Comparison of ENCODE assay signal across 12 mouse cellular contexts in the genomic region with DNA sequence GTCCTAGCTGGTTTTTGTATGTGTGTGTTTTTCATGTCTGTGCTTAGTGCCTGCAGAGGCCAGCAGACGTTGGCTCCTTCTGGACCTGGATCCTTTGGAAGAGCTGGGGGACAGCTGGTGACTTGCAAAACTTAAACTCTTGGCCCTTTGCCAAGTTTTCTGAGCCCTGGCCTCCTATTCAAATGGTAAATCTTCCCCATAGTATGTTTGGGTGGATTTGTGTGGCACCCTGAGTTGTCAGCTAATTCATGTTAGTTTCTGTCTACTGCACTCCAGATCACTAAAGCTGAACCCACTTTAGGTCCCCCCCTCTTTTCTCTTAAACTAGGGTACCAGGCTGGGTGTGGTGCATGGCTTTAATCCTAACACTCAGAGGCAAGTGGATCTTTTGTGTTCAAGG. TPM values are rescaled to one million over a fixed set of nuclear protein-coding genes. Genes with fewer than 3 reads are reported as not detected.
DNase-seq lines count a peak whose midpoint lies in the region; ATAC-seq lines count a peak whose summit lies in the region.
"Had no signal": no experiment of that assay in that cellular context is flagged by ENCODE, and none has a peak within 500 bp of the region (broad histone marks: within the 10 kb centered on the region; RNA-seq: fewer than 3 reads in every experiment).

No protein-coding gene starts in this region.

- no peaks in the 10 kb centered on the region for H3K27me3 ChIP-seq in limb, embryonic 12.5 days
- H3K27me3 ChIP-seq in limb, embryonic 10.5 days (ENCODE audit: low read depth, poor library complexity, severe bottlenecking): no peaks in the 10 kb centered on the region
- no peaks in the 10 kb centered on the region for H3K27me3 ChIP-seq in forebrain, embryonic 14.5 days (replicated peaks; ENCODE audit: control insufficient read depth, insufficient read depth, low read length)
- no peaks in the 10 kb centered on the region for H3K27me3 ChIP-seq in midbrain, embryonic 14.5 days (ENCODE audit: control insufficient read depth, insufficient read depth, low read length)
- H3K27me3 ChIP-seq: embryonic facial prominence, embryonic 15.5 days had no signal

- H3K9ac ChIP-seq in limb, embryonic 12.5 days (replicated peaks): no peak overlapping the region
- no peak overlapping the region for H3K9ac ChIP-seq in forebrain, embryonic 14.5 days (ENCODE audit: low read length)
- no peak overlapping the region for H3K9ac ChIP-seq in midbrain, embryonic 14.5 days (replicated peaks; ENCODE audit: low read length)
- H3K9ac ChIP-seq: embryonic facial prominence, embryonic 15.5 days had no signal

- 0 out of 2 replicates have a peak overlapping the region, but pooled peaks have one; percentile 31 for H3K27ac ChIP-seq in limb, embryonic 12.5 days
- H3K27ac ChIP-seq in limb, embryonic 10.5 days: no peak overlapping the region
- peak overlapping the region; percentile 74 for H3K27ac ChIP-seq in forebrain, embryonic 14.5 days (ENCODE audit: low read depth, low read length)
- H3K27ac ChIP-seq in midbrain, embryonic 14.5 days (replicated peaks; ENCODE audit: low read depth, low read length): peak overlapping the region; percentile 66
- H3K27ac ChIP-seq: embryonic facial prominence, embryonic 15.5 days had no signal

- no peaks in the 10 kb centered on the region for H3K9me3 ChIP-seq in limb, embryonic 12.5 days
- H3K9me3 ChIP-seq in limb, embryonic 10.5 days (replicated peaks): no peaks in the 10 kb centered on the region
- H3K9me3 ChIP-seq in forebrain, embryonic 14.5 days (replicated peaks; ENCODE audit: control insufficient read depth, low read length): no peaks in the 10 kb centered on the region
- H3K9me3 ChIP-seq in midbrain, embryonic 14.5 days (ENCODE audit: control insufficient read depth, low read length): no peaks in the 10 kb centered on the region
- H3K9me3 ChIP-seq: embryonic facial prominence, embryonic 15.5 days had no signal

- peaks cover 68% of the 10 kb centered on the region for H3K36me3 ChIP-seq in limb, embryonic 12.5 days
- H3K36me3 ChIP-seq in limb, embryonic 10.5 days: peaks cover 63% of the 10 kb centered on the region
- peaks cover 39% of the 10 kb centered on the region for H3K36me3 ChIP-seq in forebrain, embryonic 14.5 days (ENCODE audit: control insufficient read depth, insufficient read depth, low read length)
- H3K36me3 ChIP-seq in midbrain, embryonic 14.5 days (ENCODE audit: control insufficient read depth, insufficient read depth, low read length): peaks cover 31% of the 10 kb centered on the region

- H3K4me1 ChIP-seq in limb, embryonic 12.5 days (replicated peaks): peaks cover 16% of the 10 kb centered on the region
- no peaks in the 10 kb centered on the region for H3K4me1 ChIP-seq in limb, embryonic 10.5 days
- H3K4me1 ChIP-seq in forebrain, embryonic 14.5 days (ENCODE audit: control insufficient read depth, insufficient read depth, low read length): peaks cover 9% of the 10 kb centered on the region
- no peaks in the 10 kb centered on the region for H3K4me1 ChIP-seq in midbrain, embryonic 14.5 days (ENCODE audit: control insufficient read depth, insufficient read depth, low read length)

- DNase-seq in limb, embryonic 10.5 days (ENCODE audit: low spot score): no peak
- peak; percentile 70 for DNase-seq in ZHBTc4 (ENCODE audit: low read depth, low spot score)
- DNase-seq in forebrain, embryonic 14.5 days (ENCODE audit: low spot score): peak; percentile 94
- peak; percentile 84 for DNase-seq in midbrain, embryonic 14.5 days
- DNase-seq in cerebellum, adult 8-10 months: no peak
- DNase-seq in right cerebral cortex, postnatal 25 days: no peak
- DNase-seq: spleen, adult 18-20 months had no signal

- WGBS in limb, embryonic 12.5 days: 20% methylated on average over 1 of the region's 1 CpGs
- WGBS in limb, embryonic 10.5 days: 77% methylated on average over 1 of the region's 1 CpGs
- 3% methylated on average over 1 of the region's 1 CpGs for WGBS in forebrain, embryonic 14.5 days
- WGBS in midbrain, embryonic 14.5 days: 3% methylated on average over 1 of the region's 1 CpGs

- H3K4me2 ChIP-seq in limb, embryonic 12.5 days: no peak overlapping the region
- H3K4me2 ChIP-seq in forebrain, embryonic 14.5 days (ENCODE audit: low read length): no peak overlapping the region
- H3K4me2 ChIP-seq in midbrain, embryonic 14.5 days (ENCODE audit: low read length): no peak overlapping the region
- H3K4me2 ChIP-seq: embryonic facial prominence, embryonic 15.5 days had no signal

- H3K4me3 ChIP-seq in limb, embryonic 12.5 days (replicated peaks): no peak overlapping the region
- no peak overlapping the region for H3K4me3 ChIP-seq in limb, embryonic 10.5 days
- H3K4me3 ChIP-seq in forebrain, embryonic 14.5 days (ENCODE audit: low read depth, low read length): no peak overlapping the region
- H3K4me3 ChIP-seq in midbrain, embryonic 14.5 days (replicated peaks; ENCODE audit: low read depth, low read length): no peak overlapping the region
- H3K4me3 ChIP-seq: embryonic facial prominence, embryonic 15.5 days had no signal

- ATAC-seq in limb, embryonic 12.5 days (ENCODE audit: insufficient number of reproducible peaks, insufficient read depth, low FRiP score, low TSS enrichment, low read depth): no peak
- peak; percentile 77 for ATAC-seq in forebrain, embryonic 14.5 days
- peak; percentile 42; the same call in 1 of the 2 replicates for ATAC-seq in midbrain, embryonic 14.5 days (ENCODE audit: low FRiP score, low TSS enrichment)
- ATAC-seq in monocyte, adult 5-6 weeks (replicated peaks; ENCODE audit: insufficient number of reproducible peaks, low FRiP score, low TSS enrichment, poor library complexity, severe bottlenecking): no peak
- ATAC-seq: intestine, embryonic 16.5 days had no signal

RNA-seq across cellular contexts. Expression of a gene that starts 8.3 kb away (rescaled TPM):
- polyA plus RNA-seq in limb, embryonic 12.5 days (2016; fragmentation: Nextera tagmentation; extraction: Ambion mirVana): 18.5 and 19.0 TPM in 2 replicates
- 14.3 and 16.8 TPM in 2 replicates for polyA plus RNA-seq in limb, embryonic 10.5 days (2016; fragmentation: Nextera tagmentation; extraction: Ambion mirVana)
- polyA plus RNA-seq in forebrain, embryonic 14.5 days (2014; fragmentation: Nextera tagmentation; extraction: Ambion mirVana): 3.8 and 5.2 TPM in 2 replicates
- 10.4 and 10.5 TPM in 2 replicates for polyA plus RNA-seq in midbrain, embryonic 14.5 days (2014; fragmentation: Nextera tagmentation; extraction: Ambion mirVana)
- total RNA-seq in monocyte, adult 5-6 weeks (2017): 9.4 to 21.2 TPM (median 19.1 TPM) in 3 replicates

RNA-seq across cellular contexts. Expression of a gene that starts 10.9 kb away (rescaled TPM):
- polyA plus RNA-seq in limb, embryonic 12.5 days (2016; fragmentation: Nextera tagmentation; extraction: Ambion mirVana): 0.67 and 0.74 TPM in 2 replicates
- polyA plus RNA-seq in limb, embryonic 10.5 days (2016; fragmentation: Nextera tagmentation; extraction: Ambion mirVana): 0.39 TPM in 1 of 2 replicates, not detected in the other
- polyA plus RNA-seq in forebrain, embryonic 14.5 days (2014; fragmentation: Nextera tagmentation; extraction: Ambion mirVana): 0.22 TPM in 1 of 2 replicates, not detected in the other
- not detected in 2 replicates for polyA plus RNA-seq in midbrain, embryonic 14.5 days (2014; fragmentation: Nextera tagmentation; extraction: Ambion mirVana)
- total RNA-seq in monocyte, adult 5-6 weeks (2017): not detected in 3 replicates
- total RNA-seq: liver, adult 2 months had no signal
- polyA plus RNA-seq: liver, adult 2 months had no signal

RNA-seq across cellular contexts. Expression of a gene that starts 16.7 kb away (rescaled TPM):
- 4.4 and 5.9 TPM in 2 replicates for polyA plus RNA-seq in limb, embryonic 12.5 days (2016; fragmentation: Nextera tagmentation; extraction: Ambion mirVana)
- 3.6 and 4.5 TPM in 2 replicates for polyA plus RNA-seq in limb, embryonic 10.5 days (2016; fragmentation: Nextera tagmentation; extraction: Ambion mirVana)
- polyA plus RNA-seq in forebrain, embryonic 14.5 days (2014; fragmentation: Nextera tagmentation; extraction: Ambion mirVana): 5.2 and 5.9 TPM in 2 replicates
- polyA plus RNA-seq in midbrain, embryonic 14.5 days (2014; fragmentation: Nextera tagmentation; extraction: Ambion mirVana): 6.5 and 7.6 TPM in 2 replicates
- 3.9 to 11.4 TPM (median 6.2 TPM) in 3 replicates for total RNA-seq in monocyte, adult 5-6 weeks (2017)

RNA-seq across cellular contexts. Expression of a gene that starts 18.9 kb away (rescaled TPM):
- 24.1 and 26.8 TPM in 2 replicates for polyA plus RNA-seq in limb, embryonic 12.5 days (2016; fragmentation: Nextera tagmentation; extraction: Ambion mirVana)
- 19.5 and 20.3 TPM in 2 replicates for polyA plus RNA-seq in limb, embryonic 10.5 days (2016; fragmentation: Nextera tagmentation; extraction: Ambion mirVana)
- polyA plus RNA-seq in forebrain, embryonic 14.5 days (2014; fragmentation: Nextera tagmentation; extraction: Ambion mirVana): 15.4 and 15.7 TPM in 2 replicates
- polyA plus RNA-seq in midbrain, embryonic 14.5 days (2014; fragmentation: Nextera tagmentation; extraction: Ambion mirVana): 22.3 and 28.5 TPM in 2 replicates
- total RNA-seq in monocyte, adult 5-6 weeks (2017): 4.9 to 7.9 TPM (median 7.6 TPM) in 3 replicates

RNA-seq across cellular contexts. Expression of a gene that starts 29.8 kb away (rescaled TPM):
- polyA plus RNA-seq in limb, embryonic 12.5 days (2016; fragmentation: Nextera tagmentation; extraction: Ambion mirVana): 34.1 and 35.3 TPM in 2 replicates
- 28.5 and 34.2 TPM in 2 replicates for polyA plus RNA-seq in limb, embryonic 10.5 days (2016; fragmentation: Nextera tagmentation; extraction: Ambion mirVana)
- 5.9 and 6.9 TPM in 2 replicates for polyA plus RNA-seq in forebrain, embryonic 14.5 days (2014; fragmentation: Nextera tagmentation; extraction: Ambion mirVana)
- polyA plus RNA-seq in midbrain, embryonic 14.5 days (2014; fragmentation: Nextera tagmentation; extraction: Ambion mirVana): 4.7 and 8.7 TPM in 2 replicates
- 7.7 to 16.7 TPM (median 7.8 TPM) in 3 replicates for total RNA-seq in monocyte, adult 5-6 weeks (2017)

Comparison
In these comparisons a context has a peak if more than half of its experiments do, and no peak if none do; other contexts are left out.
1. ATAC-seq: peak in forebrain, embryonic 14.5 days (single experiment) and midbrain, embryonic 14.5 days (single experiment); none in limb, embryonic 12.5 days (single experiment) and monocyte, adult 5-6 weeks (single experiment).
2. DNase-seq: peak in ZHBTc4 (single experiment), forebrain, embryonic 14.5 days (single experiment) and midbrain, embryonic 14.5 days (single experiment); none in limb, embryonic 10.5 days (single experiment), cerebellum, adult 8-10 months (single experiment) and right cerebral cortex, postnatal 25 days (single experiment).